Mouse (Mus musculus): Measurements from ENCODE around the gene Epor.

Epor gene

DNA sequence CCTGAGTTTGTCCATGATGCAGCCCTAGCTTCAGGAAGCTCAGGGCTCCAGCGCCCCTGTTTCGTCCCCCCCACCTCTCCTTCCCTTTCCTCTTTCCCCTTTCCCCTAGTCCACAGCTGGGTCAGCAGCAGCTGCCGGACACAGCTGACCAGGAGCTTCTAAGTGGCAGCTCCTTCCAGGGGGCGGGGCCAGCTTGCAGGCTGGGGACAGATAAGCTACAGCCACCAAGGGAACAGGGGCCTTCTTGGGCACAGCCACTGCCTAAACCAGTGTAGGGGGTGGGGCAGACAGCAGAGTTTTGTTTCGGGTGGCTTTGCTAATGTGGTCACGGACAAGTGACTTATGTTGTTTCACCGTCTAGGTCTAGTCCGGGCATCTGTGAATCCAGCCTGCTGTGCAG, at the start of gene Epor:
Gene Epor, minus strand, starts transcription at position 90 of the 400 bp plus-strand sequence.
- DNase-seq (ENCODE audit: low spot score): peak; percentile 82

DNA sequence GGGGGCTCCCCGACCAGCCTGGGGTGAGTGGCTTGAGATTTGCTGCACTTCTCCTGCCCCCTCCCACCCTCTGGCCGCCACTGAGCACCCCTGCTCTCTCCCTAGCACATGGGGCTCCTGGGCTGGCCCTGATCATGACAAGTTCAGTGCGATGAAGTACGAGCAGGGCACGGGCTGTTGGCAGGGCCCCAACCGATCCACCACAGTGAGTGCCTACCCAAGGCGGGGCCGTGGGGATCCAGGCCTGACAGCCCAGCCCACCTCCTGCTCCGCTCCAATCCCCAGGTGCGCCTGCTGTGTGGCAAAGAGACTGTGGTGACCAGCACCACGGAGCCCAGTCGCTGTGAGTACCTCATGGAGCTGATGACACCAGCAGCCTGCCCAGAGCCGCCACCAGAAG, 49.4 kb upstream of the Epor start:
- no peak for DNase-seq (ENCODE audit: low spot score)

DNA sequence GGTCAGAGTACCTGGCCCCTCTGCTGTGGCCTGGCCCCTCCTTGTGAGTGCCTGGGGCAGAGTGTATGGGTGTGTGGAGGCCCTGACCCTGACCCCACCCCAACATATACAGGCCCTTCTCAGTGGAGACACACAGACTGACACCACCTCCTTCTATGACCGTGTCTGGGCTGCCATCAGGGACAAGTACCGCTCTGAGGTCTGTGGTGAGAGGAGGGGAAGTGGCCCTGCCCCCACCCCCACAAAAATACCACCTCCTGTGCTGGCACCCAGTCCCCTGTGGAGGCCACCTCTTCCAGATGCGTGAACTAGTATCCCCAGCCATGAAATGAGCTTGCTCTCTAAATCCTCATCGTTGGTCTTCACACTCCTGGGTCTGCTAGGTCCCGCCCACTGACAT, 47.7 kb upstream of the Epor start:
- DNase-seq (ENCODE audit: low spot score): no peak

DNA sequence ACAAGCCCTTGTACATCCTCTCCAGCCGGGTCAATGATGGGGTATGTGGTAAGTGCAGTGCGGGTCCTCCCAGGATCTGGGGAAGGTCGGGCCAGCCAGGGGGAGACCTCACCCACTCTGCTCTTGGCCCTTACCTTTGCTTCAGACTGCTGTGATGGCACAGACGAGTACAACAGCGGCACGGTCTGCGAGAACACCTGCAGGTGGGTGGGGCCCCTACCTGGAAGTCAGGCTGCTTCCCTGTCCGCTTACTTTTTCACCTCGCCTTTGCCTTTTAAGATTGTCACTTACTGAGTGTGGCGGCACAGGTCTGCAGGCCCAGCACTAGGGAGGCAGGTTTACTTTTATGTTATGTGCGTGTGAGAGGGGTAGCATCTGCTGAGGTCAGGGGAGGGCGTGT, 41.2 kb upstream of the Epor start:
- DNase-seq (ENCODE audit: low spot score): no peak

DNA sequence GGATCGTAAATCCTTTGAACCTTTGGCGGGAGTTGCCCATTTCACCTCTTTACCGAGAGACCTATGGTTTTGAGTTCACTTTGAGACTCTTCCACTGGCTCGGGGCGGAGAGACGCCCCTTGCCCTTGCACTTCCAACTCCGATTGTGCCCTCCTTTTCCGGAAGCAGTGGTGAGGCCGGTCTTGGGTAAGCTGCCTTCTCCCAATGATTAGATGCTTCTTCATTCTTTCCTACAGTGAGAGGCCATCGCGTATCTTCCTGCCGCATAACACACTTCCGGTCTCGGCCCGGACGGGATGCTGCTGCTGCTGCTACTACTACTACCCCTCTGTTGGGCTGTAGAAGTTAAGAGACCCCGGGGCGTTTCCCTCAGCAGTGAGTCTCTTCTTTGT, 39.9 kb upstream of the Epor start:
- no peak for DNase-seq (ENCODE audit: low spot score)

DNA sequence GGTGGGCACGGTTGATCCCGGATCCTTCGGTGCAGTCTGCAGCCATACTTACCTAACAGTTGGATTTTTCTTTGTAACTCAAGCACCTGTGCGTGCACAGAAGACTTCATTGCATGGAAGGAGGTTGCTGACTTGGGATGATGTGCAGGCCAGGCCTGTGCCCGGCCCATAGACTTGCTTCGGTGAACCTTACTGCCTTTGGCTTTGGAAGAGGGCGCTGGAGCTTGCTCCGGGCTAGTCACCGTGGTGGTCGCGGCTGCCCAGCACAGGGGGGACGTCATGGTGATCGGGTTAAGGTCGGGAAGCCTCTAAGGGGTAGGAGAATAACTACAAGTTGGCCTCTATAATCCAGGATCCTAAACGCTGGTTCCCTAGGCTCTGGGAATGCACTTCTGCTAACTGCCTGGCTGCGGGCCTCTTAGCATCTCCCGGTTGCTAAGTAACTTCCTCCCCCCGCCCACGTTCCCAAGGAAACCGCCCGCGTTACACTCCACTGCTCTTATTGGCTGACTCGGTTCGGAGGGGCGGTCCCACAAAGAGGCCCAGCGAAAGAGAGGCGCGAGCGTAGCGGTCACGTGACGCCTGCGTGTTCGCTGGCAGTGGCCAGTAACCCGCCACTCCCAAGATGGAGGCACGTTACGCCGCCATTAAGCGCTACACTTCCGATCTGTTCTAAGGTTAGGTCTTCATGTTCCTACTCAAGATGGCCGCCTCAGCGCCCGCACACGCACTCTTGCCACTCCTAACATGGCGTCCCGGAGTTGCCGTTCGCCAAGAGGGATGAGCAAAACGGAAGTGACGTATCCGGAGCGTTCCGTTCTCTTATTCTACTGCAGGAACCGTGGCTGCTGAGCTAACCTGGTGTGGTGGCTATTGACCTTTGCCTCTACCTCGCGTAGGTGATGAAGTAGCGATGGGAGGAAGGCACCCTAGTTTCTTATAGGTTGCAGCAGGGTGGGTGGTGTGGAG, 39.2 kb upstream of the Epor start, which contains the start of the genes Ccdc151 and Prkcsh:
Gene Ccdc151, minus strand, starts transcription at position 441 of the 969 bp plus-strand sequence.
Gene Prkcsh, plus strand, starts transcription at position 613 of the 969 bp plus-strand sequence.
- DNase-seq (ENCODE audit: low spot score): peak; percentile 99

DNA sequence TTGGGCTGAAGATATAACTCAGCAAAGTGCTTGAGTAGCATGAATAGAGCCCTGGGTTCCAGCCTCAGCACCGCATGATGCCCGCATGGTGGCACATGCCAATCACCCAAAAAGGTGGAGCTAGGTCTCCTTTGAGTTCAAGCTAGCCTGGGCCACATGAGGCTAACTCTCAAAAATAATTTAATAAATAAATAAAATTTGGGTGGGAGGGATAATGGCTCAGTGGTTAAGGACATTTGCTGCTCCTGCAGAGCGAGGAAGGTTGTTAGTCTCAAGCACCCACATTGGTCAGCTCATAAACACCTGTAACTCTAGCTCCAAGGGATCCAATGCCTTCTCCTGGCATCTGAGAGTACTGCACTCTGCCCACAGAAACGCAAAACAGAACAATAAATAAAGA, 38.3 kb upstream of the Epor start:
- no peak for DNase-seq (ENCODE audit: low spot score)

DNA sequence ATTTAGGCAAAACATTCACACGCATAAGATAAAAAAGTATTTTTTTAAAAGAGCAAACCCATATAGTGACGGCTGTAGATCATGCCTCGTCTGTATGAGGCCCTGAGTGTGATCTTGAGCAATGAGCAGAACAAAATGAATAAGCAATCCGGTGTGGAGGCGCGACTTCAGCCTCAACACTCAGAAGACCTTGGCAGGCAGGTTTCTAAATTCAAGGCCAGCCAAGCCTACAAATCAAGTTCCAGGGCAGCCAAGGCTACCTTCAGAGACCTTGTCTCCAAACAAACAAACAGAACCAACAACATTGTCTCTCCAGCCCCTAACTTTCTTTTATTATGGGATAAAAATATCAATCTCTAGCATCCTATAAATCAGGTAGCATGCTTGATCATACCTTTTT, 37.0 kb upstream of the Epor start:
- no peak for DNase-seq (ENCODE audit: low spot score)

DNA sequence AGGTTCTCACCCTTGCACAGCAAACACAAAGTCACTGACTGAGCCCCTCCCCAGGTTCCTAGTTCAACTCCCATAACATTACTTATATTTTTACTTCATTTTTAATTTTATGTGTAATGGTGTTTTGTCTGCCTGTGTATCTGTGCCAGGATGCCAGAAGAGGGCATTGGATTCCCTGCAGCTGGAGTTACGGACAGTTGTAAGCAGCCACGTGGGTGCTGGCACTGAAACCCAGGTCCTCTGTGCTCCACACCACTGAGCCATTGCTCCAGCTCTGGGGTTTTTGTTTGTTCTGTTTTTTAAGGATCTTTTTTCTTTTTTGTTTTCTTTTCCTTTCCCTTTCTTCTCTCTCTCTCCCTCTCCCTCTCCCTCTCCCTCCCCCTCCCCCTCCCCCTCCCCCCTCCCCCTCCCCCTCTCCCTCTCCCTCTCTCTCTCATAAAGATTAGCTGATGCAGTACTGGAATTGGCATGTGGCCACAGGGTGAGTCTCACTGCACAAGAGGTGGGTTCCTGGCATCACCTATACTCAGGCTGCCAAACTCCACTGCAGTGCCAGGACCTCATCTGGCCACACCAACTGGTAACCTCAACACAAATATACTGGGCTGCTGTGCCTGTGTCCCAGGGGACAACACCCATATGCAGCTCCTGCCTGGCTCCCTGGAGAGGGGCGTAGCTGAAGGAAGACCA, 33.0 kb upstream of the Epor start:
- no peak for DNase-seq (ENCODE audit: low spot score)

DNA sequence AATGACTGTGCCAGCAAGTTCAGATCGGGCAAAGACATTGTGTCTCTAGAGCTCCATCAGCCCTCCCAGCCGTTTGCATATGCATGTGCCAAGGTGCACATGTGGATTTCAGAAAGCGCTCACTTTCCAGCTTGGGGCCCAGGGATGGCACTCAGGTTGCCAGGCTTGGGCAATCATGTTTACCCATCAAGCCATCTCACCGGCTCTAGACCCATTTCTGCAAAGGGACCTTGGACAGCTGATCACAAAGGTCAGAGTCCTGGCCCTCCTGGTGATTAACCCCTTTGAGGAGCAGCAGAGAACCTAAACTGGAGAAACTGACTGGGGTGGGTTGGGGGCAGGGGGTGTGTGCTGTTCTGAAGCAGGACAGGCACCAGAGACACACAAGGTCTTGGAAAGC, 28.9 kb upstream of the Epor start:
- no peak for DNase-seq (ENCODE audit: low spot score)

DNA sequence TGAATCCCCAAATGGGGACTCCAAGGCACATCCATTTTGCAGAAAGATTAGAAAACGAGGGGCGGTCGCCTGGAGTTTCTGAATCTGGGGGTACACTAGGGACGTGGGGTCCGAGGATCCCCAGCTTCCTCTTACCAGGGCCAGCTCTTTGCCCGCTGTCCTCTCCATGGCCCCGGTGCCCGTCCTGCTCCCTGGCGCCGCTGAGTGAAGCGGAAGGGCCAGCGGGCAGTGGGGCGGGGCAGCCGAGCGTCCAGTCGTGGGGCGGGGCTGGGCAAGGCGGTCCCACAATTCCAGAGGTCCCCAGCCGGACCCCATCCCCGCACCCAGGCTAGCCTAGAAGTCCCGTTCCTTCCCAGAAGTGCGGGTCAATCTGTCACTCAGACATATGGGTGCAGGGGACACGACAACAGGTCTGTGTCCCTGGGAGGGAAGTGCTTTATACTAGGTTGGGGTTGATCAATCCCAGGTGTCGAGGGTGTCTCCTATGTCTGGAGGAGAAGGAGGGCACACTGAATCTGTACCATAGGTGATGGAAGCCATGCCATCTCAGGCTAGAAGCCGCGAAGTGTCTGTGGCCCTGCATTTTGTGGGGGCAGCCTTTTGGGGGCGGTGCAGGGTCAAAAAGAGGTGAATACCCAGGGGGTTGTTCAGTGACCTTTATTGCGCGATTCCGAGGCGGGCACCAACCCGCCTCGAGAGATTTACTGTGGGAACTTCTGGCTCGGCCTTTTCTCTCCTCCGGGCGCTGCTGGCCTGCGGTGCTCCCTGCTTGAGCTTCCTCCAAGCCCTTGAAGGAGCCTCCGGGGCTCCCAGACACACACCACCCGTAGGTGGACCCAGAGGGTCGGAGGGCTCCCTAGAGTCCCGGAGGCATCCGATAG, 26.2 kb upstream of the Epor start, which contains the start of gene Rgl3:
Gene Rgl3, minus strand, starts transcription at position 217 of the 881 bp plus-strand sequence.
- no peak for DNase-seq (ENCODE audit: low spot score)

DNA sequence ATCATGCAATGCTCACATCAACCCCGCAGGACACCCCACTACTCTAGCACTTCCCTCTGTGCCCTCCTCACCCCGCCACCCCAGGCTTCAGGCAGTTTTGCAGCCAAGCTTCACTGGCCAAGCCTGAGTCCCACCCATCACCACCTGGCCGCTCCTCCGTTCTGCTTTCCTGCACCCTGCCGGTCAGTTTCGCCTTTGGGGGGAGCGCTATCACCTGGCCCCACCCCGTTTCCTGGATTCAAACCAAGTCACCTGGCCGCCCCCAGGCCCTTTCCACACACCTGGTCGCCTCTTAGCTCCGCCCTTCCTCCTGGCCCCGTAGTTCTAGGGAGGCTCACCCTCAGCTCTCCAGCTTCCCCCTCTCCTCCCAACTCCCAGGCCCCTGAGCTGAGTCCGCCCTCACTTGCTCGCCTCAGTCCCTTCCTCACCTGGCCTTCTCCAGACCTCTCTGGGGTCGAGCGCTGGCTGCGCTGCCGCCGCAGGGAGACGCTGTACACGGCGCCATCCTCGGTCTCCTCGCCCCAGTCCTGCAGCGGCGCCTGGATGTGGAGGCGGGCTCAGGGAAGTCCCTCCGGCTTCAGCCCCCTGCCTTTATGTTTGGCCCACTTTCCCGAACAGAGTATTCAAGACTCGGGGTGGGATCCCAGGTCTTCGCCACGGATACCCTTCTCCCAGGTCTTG, 25.3 kb upstream of the Epor start:
- no peak for DNase-seq (ENCODE audit: low spot score)

DNA sequence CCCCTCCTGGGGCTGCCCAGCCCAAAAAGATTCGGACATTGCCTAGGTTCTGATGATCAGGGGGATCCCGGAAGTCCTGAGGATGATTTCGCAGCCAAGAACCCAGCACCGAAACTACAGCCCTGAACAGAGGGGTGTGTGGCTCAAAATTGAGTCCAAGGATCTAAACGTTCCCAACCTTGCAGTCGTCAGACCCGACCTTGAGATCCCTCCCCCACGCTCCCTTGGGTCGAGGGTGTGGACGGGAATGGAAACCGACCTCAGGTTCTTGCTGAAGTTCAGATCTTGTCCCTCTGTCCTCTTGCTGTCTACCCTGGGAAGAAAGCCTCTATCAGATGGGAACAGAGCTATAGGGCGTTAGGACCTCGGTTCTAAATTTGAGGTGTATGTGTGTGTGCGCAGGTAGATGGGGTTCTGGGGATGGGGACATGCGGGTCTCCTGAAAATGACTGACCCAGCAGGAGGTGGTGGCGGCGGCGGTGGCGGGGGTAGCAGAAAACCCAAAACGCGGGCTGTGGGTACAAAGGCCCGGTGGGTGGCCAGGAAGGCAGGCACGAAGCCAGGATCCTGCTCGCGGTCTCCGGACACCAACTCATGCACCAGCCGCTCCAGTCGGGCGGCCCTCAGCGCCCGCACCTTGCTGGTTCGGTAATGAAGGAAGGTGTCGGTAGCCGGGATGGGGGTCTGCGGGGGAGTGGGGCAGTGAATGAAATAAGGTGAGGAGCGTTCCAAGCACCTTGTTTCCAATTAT, 24.5 kb upstream of the Epor start:
- DNase-seq (ENCODE audit: low spot score): no peak

DNA sequence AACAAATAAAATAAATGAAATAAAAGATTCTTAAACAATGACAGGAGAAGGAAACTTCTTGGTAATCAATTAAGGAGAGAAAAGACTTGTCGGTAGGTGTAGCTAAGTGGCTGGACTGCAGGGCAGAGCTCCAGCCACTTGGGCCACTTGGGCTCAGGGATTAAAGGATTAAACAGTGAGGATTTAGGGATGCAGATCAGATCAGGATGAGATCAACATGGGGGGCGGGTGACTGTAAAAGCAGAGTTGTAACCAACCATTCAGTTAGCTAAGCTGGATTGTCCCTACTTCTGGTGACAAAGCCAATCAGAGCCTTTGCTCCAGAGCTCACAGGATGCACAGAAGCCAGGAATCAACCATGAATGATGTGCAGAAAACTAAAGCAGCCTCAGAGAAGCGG, 20.6 kb upstream of the Epor start:
- DNase-seq (ENCODE audit: low spot score): no peak

DNA sequence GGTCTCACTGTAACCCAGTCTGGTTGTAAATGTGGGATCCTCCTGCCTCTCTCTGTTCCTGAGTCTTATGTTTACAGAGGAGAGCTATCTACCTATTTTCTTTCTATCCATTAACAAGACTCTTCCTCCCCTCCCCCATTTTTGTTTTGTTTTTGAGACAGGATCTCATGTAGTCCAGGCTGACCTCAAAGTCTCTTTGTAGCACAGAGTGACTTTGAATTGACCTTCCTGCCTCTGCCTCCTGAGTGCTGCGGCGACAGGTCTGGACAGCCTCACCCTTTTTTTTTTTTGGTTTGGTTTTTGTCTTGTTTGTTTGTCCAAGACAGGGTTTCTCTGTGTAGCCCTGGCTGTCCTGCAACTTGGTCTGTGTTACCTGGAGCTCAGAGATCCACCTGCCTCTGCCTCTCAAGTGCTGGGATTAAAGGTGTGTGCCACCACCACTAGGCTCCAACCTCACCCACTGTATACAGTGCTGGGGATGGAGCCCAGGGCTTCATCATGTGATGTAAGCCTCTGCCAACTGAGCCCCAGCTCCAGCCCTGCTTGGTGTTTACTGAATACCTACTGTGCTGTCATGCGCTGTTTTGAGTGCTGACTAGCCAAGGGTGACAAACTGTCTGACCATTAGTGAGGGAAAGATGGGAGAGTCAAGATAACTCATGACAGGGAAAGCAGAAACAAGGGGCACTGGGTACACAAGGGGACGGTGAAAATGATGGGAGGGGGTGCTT, 15.3 kb upstream of the Epor start:
- DNase-seq (ENCODE audit: low spot score): no peak

DNA sequence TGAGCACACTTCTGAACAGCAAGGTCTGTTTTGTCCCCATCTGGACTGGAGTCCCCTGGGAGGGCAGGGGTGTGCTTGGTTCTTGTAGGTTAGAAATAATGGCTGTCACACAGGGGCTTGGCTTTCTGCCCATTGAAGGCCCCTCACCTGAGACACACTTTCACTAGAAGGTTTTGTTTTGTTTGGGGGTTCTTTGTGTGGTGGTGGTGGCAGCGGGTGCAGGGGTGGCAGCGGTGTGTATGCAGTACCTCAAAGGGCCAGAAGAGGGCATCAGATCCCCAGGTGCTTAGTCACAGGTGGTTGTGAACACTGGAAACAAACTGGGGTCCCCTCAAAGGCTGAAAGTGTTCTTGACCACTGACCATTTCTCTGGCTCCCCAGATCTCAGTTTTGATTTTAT, 14.7 kb upstream of the Epor start:
- DNase-seq (ENCODE audit: low spot score): no peak

DNA sequence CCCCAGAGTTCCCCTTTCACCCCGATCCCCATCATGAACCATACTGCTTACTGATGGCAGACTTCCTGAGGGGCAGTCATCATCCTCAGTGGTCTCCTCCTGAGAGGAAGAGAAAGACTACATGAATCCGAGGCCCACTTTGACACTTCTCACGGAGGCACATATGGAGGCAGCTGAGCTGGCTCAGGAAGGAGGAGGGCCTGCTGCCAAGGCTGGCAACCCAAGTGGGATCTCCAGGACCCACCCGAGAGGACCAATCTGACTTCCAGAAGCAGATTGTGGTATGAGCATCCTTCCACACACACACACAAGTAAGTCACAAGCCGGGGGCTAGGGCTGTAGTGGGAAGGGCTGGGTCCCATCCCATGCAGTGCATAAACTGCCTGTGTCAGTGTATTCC, 14.0 kb upstream of the Epor start:
- DNase-seq (ENCODE audit: low spot score): no peak

DNA sequence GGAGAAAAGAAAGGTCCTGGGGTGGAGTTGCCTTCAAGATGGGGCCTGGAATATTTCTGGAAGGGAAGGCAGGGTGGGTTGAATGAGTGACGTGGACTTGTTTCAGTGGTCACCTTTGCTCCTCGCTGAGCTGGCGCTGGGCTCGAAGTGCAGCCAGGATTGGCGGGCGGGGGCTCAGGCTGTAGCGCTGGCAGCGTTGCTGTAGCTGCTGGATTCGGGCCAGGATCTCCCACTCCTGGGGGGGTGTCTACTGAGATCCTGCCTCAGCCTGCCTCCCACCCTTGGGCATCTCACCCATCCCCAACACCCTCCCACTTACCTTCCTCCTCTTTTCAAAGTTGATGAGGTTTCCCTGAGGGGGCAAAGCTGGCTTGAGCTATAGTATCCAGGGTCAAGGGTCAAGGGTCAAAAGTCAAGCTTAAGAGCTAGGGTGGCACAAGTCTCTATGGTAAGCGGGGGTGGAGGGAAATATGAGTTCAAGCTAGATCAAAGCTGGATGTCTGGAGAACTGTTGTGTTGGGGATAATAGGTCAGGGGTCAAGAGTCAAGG, 13.4 kb upstream of the Epor start:
- no peak for DNase-seq (ENCODE audit: low spot score)

DNA sequence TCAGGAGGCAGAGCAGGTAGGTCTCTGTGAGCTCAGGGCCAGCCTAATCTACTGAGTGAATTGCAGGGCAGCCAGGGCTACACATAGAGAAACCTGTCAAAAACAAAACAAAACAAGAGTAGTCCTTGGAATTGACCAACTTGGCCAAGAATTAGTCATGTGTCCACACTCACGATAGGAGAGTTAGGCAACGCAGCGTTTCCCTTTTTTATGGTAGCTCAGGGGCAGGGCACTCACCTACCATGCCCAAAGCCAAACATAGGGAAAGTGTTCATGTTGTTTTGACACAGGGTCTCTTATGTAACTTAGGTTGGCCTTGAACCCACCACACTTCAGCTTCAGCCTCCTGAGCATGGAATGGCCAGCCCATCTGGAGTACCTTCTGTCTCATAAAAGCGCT, 6.0 kb upstream of the Epor start:
- DNase-seq (ENCODE audit: low spot score): no peak

DNA sequence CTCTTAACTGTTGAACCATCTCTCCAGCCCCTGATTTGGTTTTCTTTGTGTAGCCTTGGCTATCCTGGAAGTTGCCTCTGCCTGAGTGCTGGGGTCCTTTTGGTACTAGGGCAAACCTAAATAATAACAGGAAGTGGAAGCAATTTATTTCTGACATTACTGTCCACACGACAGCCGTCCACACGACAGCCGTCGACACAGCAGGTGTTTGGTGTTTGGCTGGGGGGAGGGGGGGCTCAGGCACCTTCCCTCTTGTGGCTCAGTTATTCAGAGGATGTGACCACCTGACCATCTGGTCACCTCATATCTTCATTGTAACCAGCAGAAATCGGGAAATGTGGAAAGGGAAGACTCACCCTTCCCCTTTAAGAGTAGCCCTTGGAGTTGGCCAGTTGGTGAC, 5.6 kb upstream of the Epor start:
- DNase-seq (ENCODE audit: low spot score): no peak
